7 mouse cellular contexts compared by ENCODE assay signal in the genomic region with DNA sequence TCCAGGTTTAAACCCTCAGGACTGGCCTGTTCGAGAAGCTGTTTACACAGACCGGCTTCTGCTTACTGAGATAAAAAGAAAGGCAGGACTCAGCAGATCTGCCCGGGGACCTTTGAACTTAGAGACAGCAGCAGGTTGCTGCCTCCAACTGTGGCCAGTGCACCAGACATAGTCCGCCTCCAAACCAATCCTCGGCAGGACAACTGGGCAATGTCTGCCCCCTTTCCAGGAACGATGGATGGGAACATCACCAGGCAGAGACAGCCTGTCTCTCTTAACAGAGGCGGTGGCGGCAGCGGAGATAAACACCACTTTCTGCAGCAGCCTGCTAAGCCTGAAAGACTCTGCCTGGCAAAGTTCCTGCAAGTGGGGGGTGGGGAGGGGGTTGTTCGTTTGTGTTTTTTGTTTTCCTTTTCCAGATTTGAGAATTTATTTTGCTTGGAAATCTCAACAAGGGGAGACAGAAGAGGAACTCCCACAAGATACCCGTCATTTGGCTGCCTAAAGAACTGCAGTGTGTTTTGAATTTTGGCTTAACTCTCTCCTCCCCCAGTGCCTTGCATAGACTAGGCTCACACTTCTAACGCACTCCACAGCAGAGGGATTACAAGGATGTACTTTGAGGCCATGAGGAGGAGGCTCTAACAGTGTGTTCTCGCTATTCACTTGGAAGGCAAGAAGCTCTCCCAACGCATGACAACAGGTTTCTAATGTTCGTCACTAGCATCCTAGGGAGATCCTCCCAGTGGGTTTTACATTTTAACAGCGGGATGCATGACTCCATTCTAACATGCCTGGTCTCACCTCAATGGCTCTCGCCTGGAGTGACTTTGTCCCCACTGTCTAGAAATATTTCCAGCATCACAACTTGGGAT. TPM values are rescaled to one million over a fixed set of nuclear protein-coding genes. Genes with fewer than 3 reads are reported as not detected.
DNase-seq lines count a peak whose midpoint lies in the region; ATAC-seq lines count a peak whose summit lies in the region.

No protein-coding gene starts in this region.

- peaks cover 28% of the 10 kb centered on the region for H3K36me3 ChIP-seq in embryonic facial prominence, embryonic 15.5 days
- peaks cover 28% of the 10 kb centered on the region for H3K36me3 ChIP-seq in hindbrain, embryonic 13.5 days
- peaks cover 22% of the 10 kb centered on the region for H3K36me3 ChIP-seq in limb, embryonic 15.5 days
- H3K36me3 ChIP-seq in neural tube, embryonic 13.5 days = peaks cover 25% of the 10 kb centered on the region

- no peaks in the 10 kb centered on the region for H3K27me3 ChIP-seq in embryonic facial prominence, embryonic 15.5 days
- no peaks in the 10 kb centered on the region for H3K27me3 ChIP-seq in hindbrain, embryonic 13.5 days
- no peaks in the 10 kb centered on the region for H3K27me3 ChIP-seq in limb, embryonic 15.5 days
- no peaks in the 10 kb centered on the region for H3K27me3 ChIP-seq in neural tube, embryonic 13.5 days

- H3K4me3 ChIP-seq in embryonic facial prominence, embryonic 15.5 days (replicated peaks) = peak overlapping the region; percentile 92
- H3K4me3 ChIP-seq in hindbrain, embryonic 13.5 days = peak overlapping the region; percentile 77
- peak overlapping the region; percentile 90 for H3K4me3 ChIP-seq in limb, embryonic 15.5 days
- H3K4me3 ChIP-seq in neural tube, embryonic 13.5 days = peak overlapping the region; percentile 91

- no peaks in the 10 kb centered on the region for H3K9me3 ChIP-seq in embryonic facial prominence, embryonic 15.5 days (replicated peaks)
- no peaks in the 10 kb centered on the region for H3K9me3 ChIP-seq in hindbrain, embryonic 13.5 days
- H3K9me3 ChIP-seq in limb, embryonic 15.5 days = no peaks in the 10 kb centered on the region
- H3K9me3 ChIP-seq in neural tube, embryonic 13.5 days = 0 out of 2 replicates have a peak, but pooled peaks cover under 1% of the 10 kb centered on the region

- peak overlapping the region; percentile 76; the same call in 1 of the 2 replicates for H3K9ac ChIP-seq in embryonic facial prominence, embryonic 15.5 days
- H3K9ac ChIP-seq in hindbrain, embryonic 13.5 days = peak overlapping the region; percentile 60
- H3K9ac ChIP-seq in limb, embryonic 15.5 days = no peak overlapping the region
- H3K9ac ChIP-seq in neural tube, embryonic 13.5 days = peak overlapping the region; percentile 93

- peak; percentile 71 for DNase-seq in right cerebral cortex, adult 18-20 months
- DNase-seq in right cerebral cortex, postnatal 25 days = no peak
- DNase-seq in ovary, adult 18-20 months (ENCODE audit: low spot score) = no peak

- 9% methylated on average over 17 of the region's 17 CpGs for WGBS in embryonic facial prominence, embryonic 15.5 days
- 15% methylated on average over 17 of the region's 17 CpGs for WGBS in hindbrain, embryonic 13.5 days
- WGBS in limb, embryonic 15.5 days = 20% methylated on average over 17 of the region's 17 CpGs
- WGBS in neural tube, embryonic 13.5 days = 19% methylated on average over 17 of the region's 17 CpGs

- peak overlapping the region; percentile 87 for H3K27ac ChIP-seq in embryonic facial prominence, embryonic 15.5 days (replicated peaks)
- H3K27ac ChIP-seq in hindbrain, embryonic 13.5 days = peak overlapping the region; percentile 59
- peak overlapping the region; percentile 33; the same call in 1 of the 2 replicates for H3K27ac ChIP-seq in limb, embryonic 15.5 days
- H3K27ac ChIP-seq in neural tube, embryonic 13.5 days (replicated peaks) = peak overlapping the region; percentile 86

- H3K4me1 ChIP-seq in embryonic facial prominence, embryonic 15.5 days = peaks cover 30% of the 10 kb centered on the region
- H3K4me1 ChIP-seq in hindbrain, embryonic 13.5 days (replicated peaks) = peaks cover 41% of the 10 kb centered on the region
- peaks cover 37% of the 10 kb centered on the region for H3K4me1 ChIP-seq in limb, embryonic 15.5 days
- peaks cover 54% of the 10 kb centered on the region for H3K4me1 ChIP-seq in neural tube, embryonic 13.5 days (replicated peaks)

- ATAC-seq in embryonic facial prominence, embryonic 15.5 days (ENCODE audit: insufficient number of reproducible peaks, low FRiP score, low TSS enrichment, low read depth) = no peak
- ATAC-seq in hindbrain, embryonic 13.5 days (ENCODE audit: low FRiP score) = no peak
- ATAC-seq in limb, embryonic 15.5 days (ENCODE audit: insufficient number of reproducible peaks, low FRiP score, low TSS enrichment, low read depth) = no peak
- no peak for ATAC-seq in neural tube, embryonic 13.5 days (ENCODE audit: low read depth)

- H3K4me2 ChIP-seq in embryonic facial prominence, embryonic 15.5 days (replicated peaks) = peak overlapping the region; percentile 91
- peak overlapping the region; percentile 82 for H3K4me2 ChIP-seq in hindbrain, embryonic 13.5 days
- H3K4me2 ChIP-seq in limb, embryonic 15.5 days = peak overlapping the region; percentile 91
- peak overlapping the region; percentile 95 for H3K4me2 ChIP-seq in neural tube, embryonic 13.5 days

RNA-seq across cellular contexts. Expression of gene Tpcn1, which starts 1.5 kb away (rescaled TPM):
- polyA plus RNA-seq in embryonic facial prominence, embryonic 15.5 days (2015; fragmentation: Nextera tagmentation; extraction: Ambion mirVana) = 28.4 and 28.6 TPM in 2 replicates
- polyA plus RNA-seq in hindbrain, embryonic 13.5 days (2015; fragmentation: Nextera tagmentation; extraction: Ambion mirVana) = 18.2 and 18.7 TPM in 2 replicates
- 25.4 and 25.8 TPM in 2 replicates for polyA plus RNA-seq in limb, embryonic 15.5 days (2015; fragmentation: Nextera tagmentation; extraction: Ambion mirVana)
- polyA plus RNA-seq in neural tube, embryonic 13.5 days (2015; fragmentation: Nextera tagmentation; extraction: Ambion mirVana) = 22.4 and 22.5 TPM in 2 replicates

RNA-seq across cellular contexts. Expression of gene Iqcd, which starts 1.8 kb away (rescaled TPM):
- polyA plus RNA-seq in embryonic facial prominence, embryonic 15.5 days (2015; fragmentation: Nextera tagmentation; extraction: Ambion mirVana) = 1.9 and 3.2 TPM in 2 replicates
- 2.4 and 2.6 TPM in 2 replicates for polyA plus RNA-seq in hindbrain, embryonic 13.5 days (2015; fragmentation: Nextera tagmentation; extraction: Ambion mirVana)
- 0.38 TPM in 2 replicates for polyA plus RNA-seq in limb, embryonic 15.5 days (2015; fragmentation: Nextera tagmentation; extraction: Ambion mirVana)
- polyA plus RNA-seq in neural tube, embryonic 13.5 days (2015; fragmentation: Nextera tagmentation; extraction: Ambion mirVana) = 0.94 and 1.0 TPM in 2 replicates

RNA-seq across cellular contexts. Expression of gene Rita1, which starts 25.4 kb away (rescaled TPM):
- 15.5 and 15.8 TPM in 2 replicates for polyA plus RNA-seq in embryonic facial prominence, embryonic 15.5 days (2015; fragmentation: Nextera tagmentation; extraction: Ambion mirVana)
- 26.2 TPM in 2 replicates for polyA plus RNA-seq in hindbrain, embryonic 13.5 days (2015; fragmentation: Nextera tagmentation; extraction: Ambion mirVana)
- 13.8 TPM in 2 replicates for polyA plus RNA-seq in limb, embryonic 15.5 days (2015; fragmentation: Nextera tagmentation; extraction: Ambion mirVana)
- polyA plus RNA-seq in neural tube, embryonic 13.5 days (2015; fragmentation: Nextera tagmentation; extraction: Ambion mirVana) = 19.9 and 25.1 TPM in 2 replicates

RNA-seq across cellular contexts. Expression of gene Ddx54, which starts 25.6 kb away (rescaled TPM):
- polyA plus RNA-seq in embryonic facial prominence, embryonic 15.5 days (2015; fragmentation: Nextera tagmentation; extraction: Ambion mirVana) = 43.4 and 44.5 TPM in 2 replicates
- 44.0 and 47.7 TPM in 2 replicates for polyA plus RNA-seq in hindbrain, embryonic 13.5 days (2015; fragmentation: Nextera tagmentation; extraction: Ambion mirVana)
- 39.4 and 41.7 TPM in 2 replicates for polyA plus RNA-seq in limb, embryonic 15.5 days (2015; fragmentation: Nextera tagmentation; extraction: Ambion mirVana)
- 44.6 and 45.7 TPM in 2 replicates for polyA plus RNA-seq in neural tube, embryonic 13.5 days (2015; fragmentation: Nextera tagmentation; extraction: Ambion mirVana)

RNA-seq across cellular contexts. Expression of gene Cfap73, which starts 47.1 kb away (rescaled TPM):
- 0.92 and 2.5 TPM in 2 replicates for polyA plus RNA-seq in embryonic facial prominence, embryonic 15.5 days (2015; fragmentation: Nextera tagmentation; extraction: Ambion mirVana)
- polyA plus RNA-seq in hindbrain, embryonic 13.5 days (2015; fragmentation: Nextera tagmentation; extraction: Ambion mirVana) = 0.28 and 0.49 TPM in 2 replicates
- polyA plus RNA-seq in limb, embryonic 15.5 days (2015; fragmentation: Nextera tagmentation; extraction: Ambion mirVana) = not detected in 2 replicates
- not detected in 2 replicates for polyA plus RNA-seq in neural tube, embryonic 13.5 days (2015; fragmentation: Nextera tagmentation; extraction: Ambion mirVana)

Comparison
In these comparisons a context has a peak if more than half of its experiments do, and no peak if none do; other contexts are left out.
1. H3K27ac ChIP-seq: peak in every context shown above with its lines; median percentile 87 in embryonic facial prominence, embryonic 15.5 days; 86 in neural tube, embryonic 13.5 days; 59 in hindbrain, embryonic 13.5 days; 33 in limb, embryonic 15.5 days.